Mouse (Mus musculus): ENCODE results near the gene Tmem270.

GRCm38 (mm10) chr5:134875245-134875644, 31.3 kb downstream of the Tmem270 start:
- TF ChIP-seq CTCF (IDR thresholded peaks at IDR 0.05; ENCODE audit: low read depth), result no peak
- no peak for TF ChIP-seq EP300 (IDR thresholded peaks at IDR 0.05; ENCODE audit: low read depth)

All from liver, postnatal 0 days (tissue).